Mouse (Mus musculus) embryonic fibroblast, embryonic 13.5 days (primary cell): ENCODE measurements around the gene Ifitm10.

Experiments
- CTCF ChIP-seq: IDR thresholded peaks from 2 replicates; pipeline ENCODE4 v1.5.1; 2011; ENCODE audit warnings: mild to moderate bottlenecking, control low read depth, low read length, moderate library complexity, borderline replicate concordance; ENCODE audit not compliant: insufficient read depth
- POLR2A ChIP-seq: IDR thresholded peaks from 2 replicates; pipeline ENCODE4 v1.6.1; 2011; ENCODE audit warnings: low read depth, mild to moderate bottlenecking, control low read depth, low read length, moderate library complexity

GRCm38 (mm10) chr7:142388198-142388597 is 14.6 kb upstream of the Ifitm10 start:
- TF ChIP-seq POLR2A (no peak), CTCF (no peak)
